Mouse (Mus musculus): ENCODE results near the gene 9330182L06Rik. TPM values are rescaled to one million over a fixed set of nuclear protein-coding genes. Genes with fewer than 3 reads are reported as not detected.

9330182L06Rik gene
- polyA plus RNA-seq, 1 experiment from 2014 or later, result 12.4 TPM

MicroRNAs within 50 kb of the gene (microRNA counts, 519-probe panel; counts per million panel counts)
- microRNA mmu-miR-879, result not detected

Other genes starting within 250 kb of the 9330182L06Rik start
- gene Tmem243, start 165.4 kb upstream of the 9330182L06Rik start, polyA plus RNA-seq (2014; fragmentation: Nextera tagmentation; extraction: Ambion mirVana), result 21.2 and 23.9 TPM in 2 replicates
- 77.3 and 81.2 TPM in 2 replicates for gene Dmtf1, start 104.3 kb upstream of the 9330182L06Rik start, polyA plus RNA-seq (2014; fragmentation: Nextera tagmentation; extraction: Ambion mirVana)

All from hindbrain, embryonic 11.5 days (tissue).